Mouse (Mus musculus) ES-Bruce4 (cell line): Measurements from ENCODE around the gene Tnfrsf9. TPM values are rescaled to one million over a fixed set of nuclear protein-coding genes. Genes with fewer than 3 reads are reported as not detected.

Experiments used
- H3K27ac ChIP-seq: 2 replicates; pipeline ENCODE4 v1.5.1; 2012; ENCODE audit warnings: low read length, inconsistent platforms; ENCODE audit not compliant: insufficient read depth
- H3K27me3 ChIP-seq: 2 replicates; pipeline ENCODE4 v1.6.1; 2012; ENCODE audit warnings: mild to moderate bottlenecking, low read length, inconsistent platforms; ENCODE audit not compliant: control insufficient read depth, poor library complexity, insufficient read depth, severe bottlenecking
- H3K36me3 ChIP-seq: 2 replicates; pipeline ENCODE4 v1.6.1; 2012; ENCODE audit warnings: inconsistent platforms, mild to moderate bottlenecking, low read length, moderate library complexity; ENCODE audit not compliant: control insufficient read depth, poor library complexity, insufficient read depth, severe bottlenecking
- H3K4me1 ChIP-seq: one replicate; pipeline ENCODE4 v1.8.1; 2011; ENCODE audit warnings: low read length; ENCODE audit not compliant: control insufficient read depth, insufficient read depth
- H3K4me3 ChIP-seq: 2 replicates; pipeline ENCODE4 v1.5.1; 2011; ENCODE audit warnings: low read depth, mild to moderate bottlenecking, low read length
- H3K9ac ChIP-seq: 2 replicates; pipeline ENCODE4 v1.6.1; 2012; ENCODE audit warnings: low read depth, mild to moderate bottlenecking, inconsistent platforms; ENCODE audit not compliant: poor library complexity, severe bottlenecking
- H3K9me3 ChIP-seq: replicated peaks from 2 replicates; pipeline ENCODE4 v1.6.1; 2012; ENCODE audit warnings: mild to moderate bottlenecking, low read length, inconsistent platforms; ENCODE audit not compliant: control insufficient read depth, poor library complexity, insufficient read depth, severe bottlenecking
- CTCF ChIP-seq: IDR thresholded peaks from one replicate; pipeline ENCODE4 v1.8.1; 2011; ENCODE audit warnings: low read depth, low read length
- EP300 ChIP-seq: IDR thresholded peaks from 2 replicates; pipeline ENCODE4 v1.6.1; 2011; ENCODE audit warnings: low read depth, low read length; ENCODE audit not compliant: insufficient read depth
- POLR2A ChIP-seq: IDR thresholded peaks from one replicate; pipeline ENCODE4 v1.8.1; 2011; ENCODE audit warnings: low read length; ENCODE audit not compliant: insufficient read depth
- polyA plus RNA-seq: library from polyadenylated mRNA; stranded (reverse); fragments of >200 nt; gene quantifications from 2 replicates; pipeline ENCODE4 v1.2.4, GENCODE M21; 2011; ENCODE audit warnings: low read depth; ENCODE audit not compliant: missing spikeins, insufficient read depth, insufficient read length

The Tnfrsf9 gene
- polyA plus RNA-seq, 1 experiment, result 1.6 TPM

GRCm38 (mm10) chr4:150889273-150889954, 24.9 kb upstream of the Tnfrsf9 start:
- Histone ChIP-seq H3K27ac (0 out of 2 replicates have a peak overlapping the region, but pooled peaks have one; percentile 36), H3K4me3 (peak overlapping the region; percentile 42), H3K9me3 (no peaks in the 10 kb centered on the region), H3K27me3 (no peaks in the 10 kb centered on the region), H3K4me1 (peaks cover 7% of the 10 kb centered on the region), H3K9ac (peak overlapping the region; percentile 45), H3K36me3 (no peaks in the 10 kb centered on the region)
- no peak for TF ChIP-seq CTCF
- peak; percentile 5; the same call in 1 of the 2 replicates for TF ChIP-seq EP300

GRCm38 (mm10) chr4:150889955-150890315, 24.4 kb upstream of the Tnfrsf9 start:
- Histone ChIP-seq H3K9me3 (no peaks in the 10 kb centered on the region), H3K4me3 (peak overlapping the region; percentile 42; the same call in 1 of the 2 replicates), H3K4me1 (peaks cover 9% of the 10 kb centered on the region), H3K9ac (peak overlapping the region; percentile 45), H3K27ac (0 out of 2 replicates have a peak overlapping the region, but pooled peaks have one; percentile 36), H3K36me3 (no peaks in the 10 kb centered on the region), H3K27me3 (no peaks in the 10 kb centered on the region)
- no peak for TF ChIP-seq EP300
- no peak for TF ChIP-seq POLR2A
- no peak for TF ChIP-seq CTCF

GRCm38 (mm10) chr4:150891308-150891707, 23.1 kb upstream of the Tnfrsf9 start:
- H3K9me3 ChIP-seq, result no peaks in the 10 kb centered on the region
- H3K4me1 ChIP-seq, result peaks cover 9% of the 10 kb centered on the region
- TF ChIP-seq CTCF, result no peak
- no peak overlapping the region for H3K27ac ChIP-seq
- H3K27me3 ChIP-seq, result no peaks in the 10 kb centered on the region
- H3K4me3 ChIP-seq, result no peak overlapping the region
- no peak overlapping the region for H3K9ac ChIP-seq
- H3K36me3 ChIP-seq, result no peaks in the 10 kb centered on the region

- Histone ChIP-seq H3K27ac (peak overlapping the region; percentile 12; the same call in 1 of the 2 replicates), H3K9ac (no peak overlapping the region), H3K27me3 (no peaks in the 10 kb centered on the region), H3K9me3 (no peaks in the 10 kb centered on the region), H3K4me1 (peaks cover 1% of the 10 kb centered on the region), H3K4me3 (no peak overlapping the region), H3K36me3 (peaks cover 4% of the 10 kb centered on the region; the same call in 1 of the 2 replicates)
- TF ChIP-seq POLR2A (no peak), EP300 (peak; percentile 40; the same call in 1 of the 2 replicates)
Observed at GRCm38 (mm10) chr4:150894718-150895501, 19.5 kb upstream of the Tnfrsf9 start.

- H3K9ac ChIP-seq, result no peak overlapping the region
- no peaks in the 10 kb centered on the region for H3K9me3 ChIP-seq
- H3K27ac ChIP-seq, result no peak overlapping the region
- H3K4me1 ChIP-seq, result peaks cover 1% of the 10 kb centered on the region
- peaks cover 4% of the 10 kb centered on the region; the same call in 1 of the 2 replicates for H3K36me3 ChIP-seq
- H3K27me3 ChIP-seq, result no peaks in the 10 kb centered on the region
- H3K4me3 ChIP-seq, result no peak overlapping the region
- TF ChIP-seq EP300, result no peak
- no peak for TF ChIP-seq POLR2A
- TF ChIP-seq CTCF, result no peak
Observed at GRCm38 (mm10) chr4:150896896-150897624, 17.3 kb upstream of the Tnfrsf9 start.
